Mouse (Mus musculus) MEL (cell line): Measurements from ENCODE around the gene Nell1. TPM values are rescaled to one million over a fixed set of nuclear protein-coding genes. Genes with fewer than 3 reads are reported as not detected.

ENCODE experiments used
- DNase-seq: peaks from one replicate; pipeline ENCODE4 v3.0.0; 2011; ENCODE audit warnings: low read depth, low spot score
- H3K27ac ChIP-seq: 2 replicates; pipeline ENCODE4 v1.5.1; 2012; ENCODE audit warnings: low read depth, mild to moderate bottlenecking, control low read depth, low read length, moderate library complexity; ENCODE audit not compliant: control insufficient read depth
- H3K27me3 ChIP-seq, 2 experiments: fragments of 150-350 bp in 1 of 2; sonication (generic) in 1 of 2; 2 replicates each; pipeline ENCODE4 v1.6.1; 2012; ENCODE audit warnings: low read length in 2 of 2, mild to moderate bottlenecking in 2 of 2, improper control_type of control experiment in 1 of 2, moderate library complexity in 1 of 2; ENCODE audit not compliant: insufficient read depth in 2 of 2, control insufficient read depth in 1 of 2
- H3K36me3 ChIP-seq, 2 experiments: 2 replicates each; pipeline ENCODE4 v1.6.1; 2012 to 2014; ENCODE audit warnings: low read length in 2 of 2, improper control_type of control experiment in 1 of 2, inconsistent platforms in 1 of 2, mild to moderate bottlenecking in 1 of 2; ENCODE audit not compliant: insufficient read depth in 2 of 2, control insufficient read depth in 1 of 2
- H3K4me1 ChIP-seq, 2 experiments: fragments of 150-350 bp in 1 of 2; sonication (generic) in 1 of 2; 2 replicates each; pipeline ENCODE4 v1.6.1; 2012; ENCODE audit warnings: low read length in 2 of 2, improper control_type of control experiment in 1 of 2, mild to moderate bottlenecking in 1 of 2; ENCODE audit not compliant: insufficient read depth in 2 of 2, control insufficient read depth in 1 of 2
- H3K4me3 ChIP-seq, 2 experiments: fragments of 150-350 bp in 1 of 2; sonication (generic) in 1 of 2; 2 replicates each; pipeline ENCODE4 v1.5.1; 2012; ENCODE audit warnings: low read depth in 2 of 2, low read length in 2 of 2, mild to moderate bottlenecking in 2 of 2, moderate library complexity in 2 of 2, control low read depth in 1 of 2, improper control_type of control experiment in 1 of 2; ENCODE audit not compliant: control insufficient read depth in 1 of 2, insufficient read depth in 1 of 2
- H3K79me2 ChIP-seq: 2 replicates; pipeline ENCODE4 v1.6.1; 2012; ENCODE audit warnings: mild to moderate bottlenecking, low read length, moderate library complexity; ENCODE audit not compliant: control insufficient read depth, poor library complexity, insufficient read depth
- H3K9ac ChIP-seq: 2 replicates; pipeline ENCODE4 v1.6.1; 2012; ENCODE audit warnings: low read depth, mild to moderate bottlenecking, control low read depth, low read length, moderate library complexity; ENCODE audit not compliant: control insufficient read depth, poor library complexity, severe bottlenecking
- H3K9me3 ChIP-seq: fragments of 150-350 bp; sonication (generic); replicated peaks from 2 replicates; pipeline ENCODE4 v1.6.1; 2012; ENCODE audit warnings: mild to moderate bottlenecking, low read length, improper control_type of control experiment, moderate library complexity; ENCODE audit not compliant: insufficient read depth
- CHD1 ChIP-seq: IDR thresholded peaks from 2 replicates; pipeline ENCODE4 v1.6.1; 2012; ENCODE audit warnings: low read depth, mild to moderate bottlenecking, inconsistent platforms, low read length, improper control_type of control experiment
- CHD2 ChIP-seq: IDR thresholded peaks from 2 replicates; pipeline ENCODE4 v1.6.1; 2011; ENCODE audit warnings: low read length, improper control_type of control experiment
- CTCF ChIP-seq, 3 experiments: IDR thresholded peaks in 2 of 3; conservative IDR thresholded peaks in 1 of 3; 2 replicates each; pipeline ENCODE4 v1.5.1; 2011 to 2012; ENCODE audit warnings: low read length in 3 of 3, low read depth in 2 of 3, mild to moderate bottlenecking in 2 of 3, improper control_type of control experiment in 1 of 3, inconsistent platforms in 1 of 3, mixed read lengths in 1 of 3, moderate library complexity in 1 of 3; ENCODE audit not compliant: control insufficient read depth in 1 of 3, insufficient read depth in 1 of 3, poor library complexity in 1 of 3, severe bottlenecking in 1 of 3
- ELF1 ChIP-seq: IDR thresholded peaks from 2 replicates; pipeline ENCODE4 v1.6.1; 2014; ENCODE audit warnings: low read depth, mild to moderate bottlenecking, inconsistent platforms, low read length, improper control_type of control experiment, moderate library complexity
- EP300 ChIP-seq, 2 experiments: IDR thresholded peaks; 2 replicates each; pipeline ENCODE4 v1.6.1; 2011; ENCODE audit warnings: improper control_type of control experiment in 2 of 2, low read length in 2 of 2, low read depth in 1 of 2, mild to moderate bottlenecking in 1 of 2
- GABPA ChIP-seq: IDR thresholded peaks from 2 replicates; pipeline ENCODE4 v1.6.1; 2012; ENCODE audit warnings: low read depth, mild to moderate bottlenecking, inconsistent platforms, low read length, improper control_type of control experiment, moderate library complexity
- GATA1 ChIP-seq: IDR thresholded peaks from 2 replicates; pipeline ENCODE4 v1.6.1; 2011; ENCODE audit warnings: low read depth, low read length, improper control_type of control experiment
- KAT2A ChIP-seq: conservative IDR thresholded peaks from 2 replicates; pipeline ENCODE4 v1.6.1; 2012; ENCODE audit warnings: low read depth, low read length, improper control_type of control experiment, inconsistent platforms
- MAX ChIP-seq: IDR thresholded peaks from 2 replicates; pipeline ENCODE4 v1.6.1; 2011; ENCODE audit warnings: low read length, improper control_type of control experiment
- MXI1 ChIP-seq: IDR thresholded peaks from 2 replicates; pipeline ENCODE4 v1.6.1; 2011; ENCODE audit warnings: mild to moderate bottlenecking, low read depth, low read length, improper control_type of control experiment
- MYC ChIP-seq: IDR thresholded peaks from 2 replicates; pipeline ENCODE4 v1.6.1; 2011; ENCODE audit warnings: low read depth, mild to moderate bottlenecking, low read length, improper control_type of control experiment, moderate library complexity
- POLR2AphosphoS2 ChIP-seq: IDR thresholded peaks from 2 replicates; pipeline ENCODE4 v1.6.1; 2011; ENCODE audit warnings: low read length, improper control_type of control experiment
- RAD21 ChIP-seq: IDR thresholded peaks from 2 replicates; pipeline ENCODE4 v1.6.1; 2011; ENCODE audit warnings: mild to moderate bottlenecking, low read depth, low read length, improper control_type of control experiment
- RCOR1 ChIP-seq: IDR thresholded peaks from 2 replicates; pipeline ENCODE4 v1.6.1; 2012; ENCODE audit warnings: low read depth, mild to moderate bottlenecking, inconsistent platforms, low read length, improper control_type of control experiment
- SMC3 ChIP-seq: IDR thresholded peaks from 2 replicates; pipeline ENCODE4 v1.6.1; 2011; ENCODE audit warnings: low read depth, low read length, improper control_type of control experiment
- USF1 ChIP-seq: IDR thresholded peaks from 2 replicates; pipeline ENCODE4 v1.6.1; 2014; ENCODE audit warnings: low read depth, mild to moderate bottlenecking, inconsistent platforms, low read length, improper control_type of control experiment, moderate library complexity
- USF2 ChIP-seq, 2 experiments: IDR thresholded peaks; 2 replicates each; pipeline ENCODE4 v1.6.1; 2011 to 2012; ENCODE audit warnings: improper control_type of control experiment in 2 of 2, low read length in 2 of 2, borderline replicate concordance in 1 of 2, inconsistent platforms in 1 of 2, low read depth in 1 of 2, mild to moderate bottlenecking in 1 of 2; ENCODE audit not compliant: insufficient read depth in 1 of 2
- ZC3H11A ChIP-seq: IDR thresholded peaks from 2 replicates; pipeline ENCODE4 v1.6.1; 2012; ENCODE audit warnings: low read depth, mild to moderate bottlenecking, inconsistent platforms, low read length, improper control_type of control experiment
- ZKSCAN1 ChIP-seq: IDR thresholded peaks from 2 replicates; pipeline ENCODE4 v1.6.1; 2012; ENCODE audit warnings: low read depth, mild to moderate bottlenecking, inconsistent platforms, low read length, improper control_type of control experiment, moderate library complexity
- ZMIZ1 ChIP-seq: IDR thresholded peaks from 2 replicates; pipeline ENCODE4 v1.6.1; 2012; ENCODE audit warnings: low read depth, mild to moderate bottlenecking, inconsistent platforms, low read length, improper control_type of control experiment, moderate library complexity
- polyA plus RNA-seq, 2 experiments: library from polyadenylated mRNA; stranded (reverse) in 1 of 2; unstranded in 1 of 2; fragments of >175 nt in 1 of 2; fragments of >200 nt in 1 of 2; gene quantifications; 2 replicates each; pipeline versions ENCODE4 v1.2.1 to v1.2.4; 2012; ENCODE audit warnings: low replicate concordance in 2 of 2, low read depth in 1 of 2; ENCODE audit not compliant: insufficient read length in 2 of 2, insufficient read depth in 1 of 2, missing spikeins in 1 of 2
- total RNA-seq: library from RNA; depleted of rRNA; stranded (reverse); fragments of 300-350 nt; gene quantifications from 2 replicates; pipeline ENCODE4 v1.2.3, GENCODE M21; 2012

The Nell1 gene
- total and polyA plus RNA-seq, 3 experiments: not detected

DNA sequence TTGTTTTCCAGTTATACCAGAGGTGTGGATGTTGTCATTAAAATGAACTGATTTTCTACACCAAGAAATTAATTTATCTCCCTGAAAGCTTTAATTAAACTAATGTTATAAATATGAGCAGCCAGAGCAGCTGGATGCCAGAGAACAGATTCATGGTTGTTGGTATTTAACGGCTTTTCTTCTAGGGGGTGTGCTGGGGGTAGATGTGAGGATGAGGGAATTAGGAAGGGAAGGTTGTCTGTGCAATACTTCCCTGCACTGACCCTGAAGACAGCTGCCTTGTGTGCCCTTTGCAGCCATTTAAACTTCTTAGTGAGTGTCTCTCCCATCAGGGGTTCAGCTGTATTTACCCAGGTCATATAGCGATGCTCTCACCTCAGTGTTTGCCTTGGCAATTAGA is 176.2 kb downstream of the Nell1 start:
- Histone ChIP-seq H3K9me3 (no peaks in the 10 kb centered on the region), H3K27ac (no peak overlapping the region), H3K27me3 (no peaks in the 10 kb centered on the region), H3K79me2 (no peaks in the 10 kb centered on the region), H3K36me3 (no peaks in the 10 kb centered on the region), H3K4me3 (no peak overlapping the region), H3K4me1 (no peaks in the 10 kb centered on the region), H3K9ac (no peak overlapping the region)
- TF ChIP-seq POLR2AphosphoS2 (no peak), CHD2 (no peak)
- DNase-seq: no peak

GRCm38 (mm10) chr7:50153618-50154017 is 179.0 kb downstream of the Nell1 start:
- TF ChIP-seq ELF1: no peak
- TF ChIP-seq RCOR1: no peak
- TF ChIP-seq MAX: no peak
- TF ChIP-seq CTCF (IDR thresholded peaks at IDR 0.05 in 2 of 3, conservative IDR thresholded peaks at IDR 0.05 in 1 of 3; ENCODE audit: control insufficient read depth in 1 of 3, insufficient read depth in 1 of 3, low read depth in 2 of 3, low read length in 3 of 3, poor library complexity in 1 of 3, severe bottlenecking in 1 of 3): no peak
- TF ChIP-seq EP300 (IDR thresholded peaks at IDR 0.05; ENCODE audit: low read depth in 1 of 2, low read length in 2 of 2): no peak
- TF ChIP-seq USF1: no peak
- TF ChIP-seq SMC3: no peak
- Histone ChIP-seq H3K27me3 (no peaks in the 10 kb centered on the region), H3K9me3 (no peaks in the 10 kb centered on the region)

GRCm38 (mm10) chr7:50162602-50163001 is 187.9 kb downstream of the Nell1 start:
- Histone ChIP-seq H3K4me1 (no peaks in the 10 kb centered on the region), H3K27me3 (no peaks in the 10 kb centered on the region), H3K9ac (no peak overlapping the region), H3K27ac (no peak overlapping the region), H3K36me3 (no peaks in the 10 kb centered on the region), H3K79me2 (no peaks in the 10 kb centered on the region), H3K9me3 (no peaks in the 10 kb centered on the region), H3K4me3 (no peak overlapping the region)
- no peak for DNase-seq
- no peak for TF ChIP-seq RAD21
- TF ChIP-seq MYC: no peak
- no peak for TF ChIP-seq MXI1
- no peak for TF ChIP-seq EP300 (IDR thresholded peaks at IDR 0.05; ENCODE audit: low read depth in 1 of 2, low read length in 2 of 2)
- TF ChIP-seq POLR2AphosphoS2: no peak
- no peak for TF ChIP-seq SMC3
- no peak for TF ChIP-seq ZC3H11A
- TF ChIP-seq ZKSCAN1: no peak
- no peak for TF ChIP-seq KAT2A
- TF ChIP-seq ZMIZ1: no peak
- no peak for TF ChIP-seq CHD1
- no peak for TF ChIP-seq GATA1
- no peak for TF ChIP-seq GABPA
- no peak for TF ChIP-seq USF2 (IDR thresholded peaks at IDR 0.05; ENCODE audit: borderline replicate concordance in 1 of 2, insufficient read depth in 1 of 2, low read depth in 1 of 2, low read length in 2 of 2)
- no peak for TF ChIP-seq RCOR1
- no peak for TF ChIP-seq USF1

More at GRCm38 (mm10) chr7:50153618-50154017, 179.0 kb downstream of the Nell1 start:
- Histone ChIP-seq H3K4me3 (no peak overlapping the region), H3K79me2 (no peaks in the 10 kb centered on the region), H3K36me3 (no peaks in the 10 kb centered on the region), H3K4me1 (no peaks in the 10 kb centered on the region), H3K9ac (no peak overlapping the region), H3K27ac (no peak overlapping the region)
- no peak for DNase-seq
